Mouse (Mus musculus) retina, postnatal 1 day (tissue): Measurements from ENCODE around the gene Vmn2r108.
"Not testable (repeated sequence)": the region's sequence is repeated elsewhere in the genome, so short reads cannot be mapped to it uniquely, and the experiment has no call there.

Experiments used
- DNase-seq: peaks from one replicate; pipeline ENCODE4 v3.0.0-alpha.2; 2012

Gene Vmn2r108

DNA sequence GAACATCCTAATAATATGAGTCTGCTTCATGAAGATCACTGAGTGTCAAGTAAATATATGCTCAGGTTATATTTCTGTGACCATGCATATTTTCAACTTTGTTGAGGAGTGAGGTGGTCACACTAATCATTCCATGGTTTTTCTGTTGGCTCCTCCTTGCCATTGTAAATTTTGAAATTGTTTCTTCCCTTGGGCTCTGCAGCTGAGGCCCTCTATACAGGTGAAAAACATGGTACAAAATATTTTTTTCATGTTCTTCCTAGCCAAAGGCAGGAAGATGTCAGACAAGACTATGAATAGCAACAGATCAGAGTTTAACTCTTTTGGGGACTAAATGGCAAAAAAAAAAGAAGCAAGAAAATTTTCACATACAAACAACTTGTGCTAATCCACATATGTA lies at the start of gene Vmn2r108:
Gene Vmn2r108, minus strand, starts transcription at position 101 of the 400 bp plus-strand sequence.
- DNase-seq = no peak

- DNase-seq = not testable (repeated sequence)
Measured at GRCm38 (mm10) chr17:20508247-20508646, 27.1 kb upstream of the Vmn2r108 start.

- DNase-seq = no peak
Measured at GRCm38 (mm10) chr17:20497858-20498257, 16.7 kb upstream of the Vmn2r108 start, which contains the start of gene Vmn1r225. Vmn1r225 (plus strand) TSS chr17:20498158.

- no peak for DNase-seq
Measured at GRCm38 (mm10) chr17:20473311-20473710, 7.8 kb downstream of the Vmn2r108 start.

- DNase-seq = no peak
Measured at GRCm38 (mm10) chr17:20439263-20439662, 41.9 kb downstream of the Vmn2r108 start.

- no peak for DNase-seq
Measured at GRCm38 (mm10) chr17:20413846-20414245, 67.3 kb downstream of the Vmn2r108 start, which contains the start of gene Vmn1r224. Vmn1r224 (plus strand) TSS chr17:20414146.
